Mouse (Mus musculus) lung, postnatal 4 days (tissue): ENCODE results near the gene Dact2.
A peak's percentile ranks its signal among the peaks of the same experiment; 100 is the strongest.

Source experiments
- DNase-seq, 2 experiments: peaks; one replicate each; pipeline ENCODE4 v3.0.0; 2021

The Dact2 gene

GRCm38 (mm10) chr17:14172731-14173130 is 31.4 kb downstream of the Dact2 start:
- no peak for DNase-seq

GRCm38 (mm10) chr17:14172184-14172583 is 31.9 kb downstream of the Dact2 start:
- DNase-seq, result no peak

DNA sequence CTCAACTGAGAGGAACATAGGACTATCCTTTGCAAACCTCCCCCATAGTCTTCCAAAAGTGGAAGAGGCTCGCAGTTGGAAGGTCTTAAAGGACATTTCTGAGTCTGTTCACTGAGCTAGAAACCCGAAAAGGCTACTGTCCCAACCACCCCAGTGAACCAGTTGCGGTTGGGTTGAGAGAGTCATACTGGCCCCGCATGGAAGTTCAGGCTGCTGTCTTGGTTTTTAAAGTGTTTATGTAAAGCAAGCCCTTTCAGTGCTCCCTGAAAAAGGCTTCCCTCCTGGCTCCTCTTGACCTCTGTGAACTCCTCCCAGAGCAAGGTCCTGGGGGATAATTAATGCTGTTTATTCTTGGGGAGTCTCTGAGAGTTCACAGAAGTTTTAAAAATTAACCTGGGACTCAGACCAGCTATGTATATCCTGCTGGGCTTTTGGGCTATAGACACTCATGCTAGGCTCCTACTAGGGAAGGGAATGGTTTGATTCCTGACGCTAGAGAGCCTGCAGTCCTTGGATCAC is 33.1 kb downstream of the Dact2 start:
- no peak for DNase-seq

DNA sequence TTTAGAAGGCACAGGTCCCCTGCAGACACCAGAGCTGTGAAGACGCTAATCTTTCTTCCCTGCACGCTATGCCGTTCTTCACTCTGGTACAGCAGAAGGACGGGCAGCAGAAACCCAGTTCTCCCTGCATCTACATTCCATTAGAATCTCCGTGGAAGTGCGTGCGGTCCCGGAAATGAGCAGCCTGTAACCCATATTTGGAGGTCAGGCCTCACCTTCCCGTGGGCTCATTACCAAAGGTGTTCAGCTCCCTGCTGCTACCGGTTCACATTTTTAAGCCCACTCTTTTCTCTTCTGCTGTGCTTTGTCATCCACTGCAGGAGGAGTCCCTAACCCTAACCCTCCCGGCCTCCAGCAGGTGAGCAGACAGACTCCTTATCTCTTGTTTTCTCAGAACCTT is 34.7 kb downstream of the Dact2 start:
- no peak for DNase-seq

DNA sequence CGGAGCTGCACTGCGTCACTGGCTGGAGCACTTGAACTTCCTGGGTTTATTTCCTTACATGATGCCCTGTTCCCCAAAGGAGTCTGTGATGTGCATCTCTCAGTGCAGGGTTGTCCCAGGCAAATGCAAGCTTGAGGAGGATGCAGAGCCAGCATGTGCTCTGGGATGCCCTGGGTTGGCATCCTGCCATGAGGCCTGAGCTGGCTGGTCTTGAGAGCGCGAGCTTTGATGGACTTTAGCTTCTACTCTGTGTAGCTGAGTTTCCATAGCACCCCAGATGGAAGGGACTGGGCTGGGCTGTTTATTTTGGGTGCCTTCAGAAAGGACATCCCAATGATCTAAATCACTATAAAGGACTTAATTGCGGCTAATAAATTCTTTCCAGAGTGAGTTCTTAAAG is 36.5 kb downstream of the Dact2 start:
- DNase-seq, result no peak

GRCm38 (mm10) chr17:14166746-14167432 is 37.2 kb downstream of the Dact2 start:
- no peak for DNase-seq

- no peak for DNase-seq
Observed at GRCm38 (mm10) chr17:14165934-14166610, 38.0 kb downstream of the Dact2 start.

DNA sequence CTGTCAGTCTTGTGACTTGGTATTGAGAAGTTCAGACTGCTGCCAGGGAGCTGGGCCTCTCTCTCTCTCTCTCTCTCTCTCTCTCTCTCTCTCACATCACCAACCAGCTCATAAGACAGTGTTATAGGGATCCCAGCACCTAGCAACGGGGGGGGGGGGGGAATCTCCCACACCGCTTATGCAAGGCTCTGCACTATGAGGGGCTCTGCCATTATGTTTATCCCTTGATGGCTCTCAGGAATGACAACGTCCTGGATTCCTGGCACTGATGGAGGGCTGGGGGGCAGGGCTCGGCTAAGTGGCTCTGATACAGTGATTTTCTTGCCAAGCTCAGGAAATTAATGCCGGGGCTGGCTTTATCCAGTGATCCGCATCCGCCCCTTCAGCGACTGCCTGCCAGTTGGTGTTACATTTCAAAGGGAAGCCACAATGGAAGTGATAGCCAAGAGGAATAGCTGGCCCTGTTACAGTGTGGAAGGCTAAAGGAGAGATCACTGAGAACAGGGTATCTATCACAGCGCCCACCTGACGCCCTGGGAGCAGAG is 38.7 kb downstream of the Dact2 start:
- peak; percentile 43 to 72 for DNase-seq

GRCm38 (mm10) chr17:14160846-14161245 is 43.3 kb downstream of the Dact2 start:
- no peak for DNase-seq

DNA sequence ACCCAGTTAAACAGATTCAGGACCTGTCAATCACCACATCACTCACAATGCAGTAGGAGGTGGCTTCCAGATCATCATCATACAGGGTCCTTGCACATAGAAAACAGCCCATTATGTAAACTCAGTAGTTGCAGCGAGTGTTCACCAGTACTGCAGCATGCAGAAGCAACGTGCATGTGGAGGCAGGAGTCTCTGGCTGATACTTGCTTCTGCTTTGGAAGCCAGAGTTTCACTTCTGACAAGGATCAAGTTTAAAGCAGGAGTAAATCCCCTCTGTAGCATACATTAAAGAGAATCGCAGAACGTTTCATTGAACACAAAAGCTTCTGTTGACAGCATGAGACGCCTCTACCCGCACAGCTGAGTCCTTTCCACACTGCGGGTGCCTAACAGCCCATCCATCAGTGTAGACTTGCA is 46.3 kb downstream of the Dact2 start:
- DNase-seq, result no peak
